Mouse (Mus musculus): ENCODE measurements around the gene Hsd17b6.
A peak's percentile ranks its signal among the peaks of the same experiment; 100 is the strongest.
"Not testable (repeated sequence)": the region's sequence is repeated elsewhere in the genome, so short reads cannot be mapped to it uniquely, and the experiment has no call there.

Hsd17b6 gene

GRCm38 (mm10) chr10:128007446-128007845, at the start of gene Hsd17b6:
Gene Hsd17b6, minus strand, starts transcription at chr10:128007611.
- DNase-seq (ENCODE audit: low spot score), result no peak

DNA sequence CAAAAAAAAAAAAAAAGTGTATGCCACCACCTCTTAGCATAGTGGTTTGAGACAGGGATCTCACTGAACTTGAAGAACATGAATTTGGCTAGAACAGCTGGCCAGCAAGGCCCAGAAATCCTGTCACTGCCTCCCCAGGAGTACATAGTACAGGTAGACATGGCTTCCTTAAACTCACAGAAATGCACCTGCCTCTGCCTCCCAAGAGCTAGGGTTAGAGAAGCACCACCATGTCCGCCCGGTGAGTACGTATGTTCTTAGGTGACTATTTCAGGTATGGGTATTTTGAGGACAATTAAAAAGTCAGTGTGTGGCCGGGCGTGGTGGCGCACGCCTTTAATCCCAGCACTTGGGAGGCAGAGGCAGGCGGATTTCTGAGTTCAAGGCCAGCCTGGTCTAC, 45.6 kb upstream of the Hsd17b6 start:
- no peak for DNase-seq (ENCODE audit: low spot score)

DNA sequence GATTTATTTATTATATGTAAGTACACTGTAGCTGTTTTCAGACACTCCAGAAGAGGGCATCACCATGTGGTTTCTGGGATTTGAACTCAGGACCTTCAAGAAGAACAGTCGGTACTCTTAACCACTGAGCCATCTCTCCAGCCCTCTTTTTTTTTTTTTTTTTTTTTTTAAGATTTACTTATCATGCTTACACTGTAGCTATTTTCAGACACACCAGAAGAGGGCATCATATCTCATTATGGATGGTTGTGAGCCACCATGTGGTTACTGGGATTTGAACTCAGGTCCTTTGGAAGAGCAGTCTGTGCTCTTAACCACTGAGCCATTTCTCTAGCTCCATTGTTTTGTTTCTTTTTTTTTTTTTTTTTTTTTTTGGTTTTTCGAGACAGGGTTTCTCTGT, 44.7 kb upstream of the Hsd17b6 start:
- not testable (repeated sequence) for DNase-seq (ENCODE audit: low spot score)

GRCm38 (mm10) chr10:128051589-128051988, 44.2 kb upstream of the Hsd17b6 start:
- DNase-seq (ENCODE audit: low spot score), result no peak

DNA sequence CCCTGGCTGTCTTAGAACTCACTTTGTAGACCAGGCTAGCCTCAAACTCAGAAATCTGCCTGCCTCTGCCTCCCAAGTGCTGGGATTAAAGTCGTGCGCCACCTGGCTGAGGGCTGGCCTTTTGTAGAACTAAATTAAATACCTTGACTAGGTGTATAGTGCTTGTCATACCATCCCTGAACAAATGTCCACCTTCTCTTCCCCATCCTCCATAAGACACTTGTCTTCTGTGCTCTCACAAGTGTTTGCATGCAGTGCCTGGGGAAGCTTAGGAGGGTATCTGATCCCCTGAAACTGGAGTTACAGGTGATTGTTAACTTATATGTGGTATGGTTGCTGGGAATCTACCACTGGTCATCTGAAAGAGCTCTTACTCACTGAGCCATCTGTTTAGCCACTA, 42.9 kb upstream of the Hsd17b6 start:
- DNase-seq (ENCODE audit: low spot score), result no peak

DNA sequence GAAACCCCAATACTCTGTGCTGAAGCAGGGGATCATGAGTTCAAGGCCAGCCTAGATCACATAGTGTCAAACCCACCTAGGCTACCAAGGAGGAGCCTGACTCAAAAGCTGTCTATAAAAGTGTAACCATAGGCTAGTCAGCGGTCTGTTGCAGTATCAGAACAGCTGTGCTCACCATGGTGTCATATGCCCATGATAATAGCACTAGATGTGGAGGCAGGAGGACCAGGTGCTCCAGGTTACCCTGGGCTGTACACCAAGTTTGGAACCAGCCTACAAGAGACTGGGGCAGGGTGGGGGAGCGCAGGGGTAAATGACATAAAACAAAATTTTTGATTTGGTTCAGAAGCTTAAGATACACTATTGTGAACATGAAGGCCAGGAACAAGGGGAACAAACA, 42.3 kb upstream of the Hsd17b6 start:
- no peak for DNase-seq (ENCODE audit: low spot score)

- no peak for DNase-seq (ENCODE audit: low spot score)
Observed at GRCm38 (mm10) chr10:128048157-128048556, 40.7 kb upstream of the Hsd17b6 start.

DNA sequence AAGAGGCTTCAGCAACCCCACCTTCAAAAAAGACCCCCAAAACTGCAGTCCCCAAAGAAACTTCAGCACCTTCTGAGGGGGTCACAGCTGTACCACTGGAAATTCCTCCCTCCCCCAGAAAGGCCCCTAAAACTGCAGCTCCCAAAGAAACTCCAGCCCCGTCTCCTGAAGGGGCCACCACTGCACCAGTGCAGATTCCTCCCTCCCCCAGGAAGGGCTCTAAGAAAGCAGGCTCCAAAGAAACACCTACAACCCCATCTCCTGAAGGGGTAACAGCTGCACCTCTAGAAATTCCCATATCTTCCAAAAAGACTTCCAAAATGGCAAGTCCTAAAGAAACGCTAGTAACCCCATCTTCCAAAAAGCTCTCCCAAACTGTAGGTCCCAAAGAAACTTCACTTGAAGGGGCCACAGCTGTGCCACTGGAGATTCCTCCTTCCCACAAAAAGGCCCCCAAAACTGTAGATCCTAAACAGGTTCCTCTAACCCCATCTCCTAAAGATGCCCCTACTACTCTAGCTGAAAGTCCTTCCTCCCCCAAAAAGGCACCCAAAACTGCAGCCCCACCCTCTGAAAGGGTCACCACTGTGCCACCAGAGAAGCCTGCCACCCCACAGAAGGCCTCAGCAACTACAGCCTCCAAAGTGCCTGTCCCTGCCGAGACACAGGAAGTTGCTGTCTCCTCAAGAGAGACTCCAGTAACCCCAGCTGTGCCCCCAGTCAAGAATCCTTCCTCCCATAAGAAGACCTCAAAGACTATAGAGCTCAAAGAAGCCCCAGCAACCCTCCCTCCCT, 35.8 kb upstream of the Hsd17b6 start:
- no peak for DNase-seq (ENCODE audit: low spot score)

DNA sequence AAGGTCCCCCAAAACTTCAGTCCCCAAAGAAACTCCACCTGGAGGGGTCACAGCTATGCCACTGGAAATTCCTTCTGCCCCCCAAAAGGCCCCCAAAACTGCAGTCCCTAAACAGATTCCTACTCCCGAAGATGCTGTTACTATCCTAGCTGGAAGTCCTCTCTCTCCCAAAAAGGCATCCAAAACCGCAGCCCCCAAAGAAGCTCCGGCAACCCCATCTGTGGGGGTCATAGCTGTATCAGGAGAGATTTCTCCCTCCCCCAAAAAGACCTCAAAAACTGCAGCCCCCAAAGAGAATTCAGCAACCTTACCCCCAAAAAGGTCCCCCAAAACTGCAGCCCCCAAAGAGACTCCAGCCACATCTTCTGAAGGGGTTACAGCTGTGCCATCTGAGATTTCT, 35.1 kb upstream of the Hsd17b6 start:
- no peak for DNase-seq (ENCODE audit: low spot score)

DNA sequence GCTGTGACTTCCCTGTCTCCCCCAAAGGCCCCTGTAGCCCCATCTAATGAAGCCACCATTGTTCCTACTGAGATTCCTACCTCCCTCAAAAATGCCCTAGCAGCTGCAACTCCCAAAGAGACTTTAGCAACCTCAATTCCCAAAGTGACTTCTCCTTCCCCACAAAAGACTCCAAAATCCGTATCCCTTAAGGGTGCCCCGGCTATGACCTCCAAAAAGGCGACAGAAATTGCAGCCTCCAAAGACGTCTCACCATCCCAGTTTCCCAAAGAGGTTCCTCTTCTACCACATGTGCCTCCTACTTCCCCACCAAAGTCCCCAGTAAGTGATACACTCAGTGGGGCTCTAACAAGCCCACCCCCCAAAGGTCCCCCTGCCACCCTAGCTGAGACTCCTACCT, 34.2 kb upstream of the Hsd17b6 start:
- no peak for DNase-seq (ENCODE audit: low spot score)

- no peak for DNase-seq (ENCODE audit: low spot score)
Observed at GRCm38 (mm10) chr10:128040293-128040692, 32.9 kb upstream of the Hsd17b6 start.

GRCm38 (mm10) chr10:128039858-128040257, 32.4 kb upstream of the Hsd17b6 start:
- no peak for DNase-seq (ENCODE audit: low spot score)

- no peak for DNase-seq (ENCODE audit: low spot score)
Observed at GRCm38 (mm10) chr10:128039167-128039566, 31.8 kb upstream of the Hsd17b6 start.

GRCm38 (mm10) chr10:128037921-128038320, 30.5 kb upstream of the Hsd17b6 start:
- DNase-seq (ENCODE audit: low spot score), result no peak

GRCm38 (mm10) chr10:128036746-128037425, 29.5 kb upstream of the Hsd17b6 start:
- DNase-seq (ENCODE audit: low spot score), result no peak

DNA sequence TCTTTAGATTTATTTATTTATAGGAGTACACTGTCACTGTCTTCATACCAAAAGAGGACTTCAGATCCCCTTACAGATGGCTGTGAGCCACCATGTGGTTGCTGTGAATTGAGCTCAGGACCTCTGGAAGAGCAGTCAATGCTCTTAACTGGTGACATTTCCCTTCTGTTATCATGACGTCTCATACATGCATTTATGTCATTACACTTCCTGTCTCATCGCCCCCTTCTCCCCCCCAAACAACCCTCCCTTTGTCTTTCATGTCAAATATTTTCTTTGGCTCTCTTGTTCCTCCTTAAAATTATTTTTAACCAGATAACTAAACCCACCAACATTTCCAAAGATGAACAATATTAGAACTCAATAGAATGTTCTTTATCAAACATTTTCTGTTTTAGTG, 23.4 kb upstream of the Hsd17b6 start:
- no peak for DNase-seq (ENCODE audit: low spot score)

DNA sequence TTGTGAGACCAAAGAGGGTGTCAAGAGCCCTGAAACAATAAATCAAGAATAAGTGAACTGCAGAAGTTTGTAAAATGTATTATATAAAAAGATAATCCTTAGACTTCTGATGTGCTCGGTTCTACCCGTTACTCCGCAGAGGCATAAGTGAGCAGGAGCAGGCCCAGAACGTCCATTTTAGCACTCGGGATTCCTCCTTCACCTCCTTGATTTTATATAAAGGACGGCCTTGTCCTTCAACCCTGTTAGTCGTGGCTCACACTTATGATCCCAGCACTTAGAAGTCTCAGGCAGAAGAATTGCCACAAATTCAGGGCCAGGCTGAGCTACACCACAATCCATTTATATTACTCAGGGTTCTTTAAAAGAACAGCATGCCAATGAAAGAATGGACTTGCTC, 22.5 kb upstream of the Hsd17b6 start:
- no peak for DNase-seq (ENCODE audit: low spot score)

DNA sequence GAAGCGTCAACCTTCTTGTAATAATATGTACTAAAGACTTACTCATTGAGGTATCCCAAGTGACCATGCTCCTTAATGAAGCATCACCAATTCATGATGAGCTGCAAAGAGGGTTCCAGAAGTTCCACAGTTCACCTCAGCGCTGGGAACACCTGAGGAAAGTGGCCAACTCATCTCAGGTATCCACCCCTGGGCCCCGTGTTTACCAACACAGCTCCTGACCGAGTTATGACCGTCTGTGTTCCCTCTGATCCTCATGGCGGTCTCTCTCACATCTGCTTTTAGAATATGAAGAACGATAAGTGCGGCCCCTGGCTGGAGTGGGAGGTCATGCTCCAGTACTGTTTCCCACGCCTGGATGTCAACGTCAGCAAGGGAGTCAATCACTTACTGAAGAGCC, 16.1 kb upstream of the Hsd17b6 start:
- no peak for DNase-seq (ENCODE audit: low spot score)

GRCm38 (mm10) chr10:128022196-128022595, 14.8 kb upstream of the Hsd17b6 start:
- DNase-seq (ENCODE audit: low spot score), result no peak

DNA sequence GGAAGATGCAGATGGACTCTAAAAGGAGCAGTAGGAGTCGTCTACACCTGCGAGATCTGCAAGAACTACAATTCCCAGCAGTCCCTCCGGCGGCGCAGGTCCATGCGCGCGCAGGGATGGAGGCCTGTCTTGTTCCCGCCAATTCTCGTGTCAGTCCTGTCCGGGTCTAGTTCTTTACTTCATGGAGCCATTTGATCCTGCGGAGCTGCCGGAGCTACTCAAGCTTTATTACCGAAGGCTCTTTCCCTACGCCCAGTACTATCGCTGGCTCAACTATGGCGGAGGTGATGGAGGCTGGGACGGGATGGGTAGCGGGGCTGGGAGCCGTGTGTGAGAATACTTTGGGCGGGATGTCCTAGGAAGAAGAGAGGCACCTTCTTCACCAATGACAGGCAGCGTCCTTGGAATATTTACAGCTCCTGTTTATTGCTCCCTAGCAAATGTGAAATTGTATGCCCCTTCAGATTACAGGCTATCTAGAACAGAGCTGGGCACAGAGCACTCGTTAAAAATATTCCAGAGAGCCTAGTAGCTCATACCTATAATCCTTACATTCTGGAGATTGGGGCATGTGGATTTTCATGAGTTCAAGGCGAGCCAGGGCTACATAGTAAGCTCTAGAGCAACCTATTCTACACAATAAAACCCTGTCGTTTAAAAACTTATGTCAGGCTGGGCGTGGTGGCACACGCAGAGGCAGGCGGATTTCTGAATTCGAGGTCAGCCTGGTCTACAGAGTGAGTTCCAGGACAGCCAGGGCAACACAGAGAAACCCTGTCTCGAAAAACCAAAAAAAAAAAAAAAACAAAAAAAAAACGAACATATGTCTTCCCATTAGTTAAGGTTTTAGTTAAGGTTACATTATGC, 7.9 kb upstream of the Hsd17b6 start, which contains the start of gene Prim1:
Gene Prim1 (plus strand): TSS at position 101 of the 867 bp plus-strand sequence.
- DNase-seq (ENCODE audit: low spot score), result peak; percentile 56

DNA sequence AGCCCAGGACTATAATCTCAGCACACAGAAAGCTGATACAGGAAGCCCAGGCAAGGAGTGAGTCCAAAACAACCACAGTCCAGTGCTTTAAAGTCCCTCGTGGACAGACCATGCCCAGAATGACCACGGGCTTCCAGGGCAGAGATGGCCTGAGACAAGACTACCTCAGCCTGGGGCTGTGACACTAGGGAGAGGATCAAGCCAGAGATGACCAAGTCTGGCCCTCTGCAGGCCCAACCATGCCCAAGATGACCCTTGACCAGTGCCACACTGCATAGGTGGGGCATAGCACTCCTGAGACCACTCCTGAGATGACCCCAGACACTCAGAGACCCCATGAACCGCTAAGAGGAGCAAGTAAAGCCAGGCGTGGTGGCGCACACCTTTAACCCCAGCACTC, 2.3 kb upstream of the Hsd17b6 start:
- DNase-seq (ENCODE audit: low spot score), result no peak

DNA sequence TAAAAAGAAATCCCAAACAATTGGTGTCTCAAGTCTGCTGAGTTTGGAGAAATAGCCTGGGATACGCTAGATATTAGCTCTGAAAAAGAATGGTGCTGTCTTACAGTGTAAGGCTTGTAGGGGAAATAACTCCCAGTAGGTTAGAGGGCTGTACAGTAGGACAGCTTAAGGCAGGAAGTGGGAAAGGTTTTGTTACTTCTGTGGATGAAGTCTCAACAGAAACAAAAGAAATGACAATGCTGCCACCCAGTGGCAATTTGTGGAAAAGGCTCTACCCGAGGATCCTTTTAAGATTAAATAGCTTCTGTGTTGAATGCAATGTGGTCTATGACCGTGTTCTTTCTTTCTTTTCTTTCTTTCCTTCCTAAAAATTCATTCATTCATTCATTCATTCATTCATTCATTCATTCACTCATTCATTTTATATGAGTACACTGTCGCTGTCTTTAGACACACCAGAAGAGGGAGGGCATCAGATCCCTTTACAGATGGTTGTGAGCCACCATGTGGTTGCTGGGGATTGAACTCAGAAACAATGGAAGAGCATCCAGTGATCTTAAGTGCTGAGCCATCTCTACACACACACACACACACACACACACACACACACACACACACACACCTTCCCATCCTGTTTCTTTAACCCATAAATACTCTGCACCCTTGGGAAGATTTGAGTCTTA, 937 bp upstream of the Hsd17b6 start:
- DNase-seq (ENCODE audit: low spot score), result peak; percentile 77

All from ovary, postnatal 14 days (tissue).